ENCODE assay signal across 8 mouse cellular contexts in the genomic region with DNA sequence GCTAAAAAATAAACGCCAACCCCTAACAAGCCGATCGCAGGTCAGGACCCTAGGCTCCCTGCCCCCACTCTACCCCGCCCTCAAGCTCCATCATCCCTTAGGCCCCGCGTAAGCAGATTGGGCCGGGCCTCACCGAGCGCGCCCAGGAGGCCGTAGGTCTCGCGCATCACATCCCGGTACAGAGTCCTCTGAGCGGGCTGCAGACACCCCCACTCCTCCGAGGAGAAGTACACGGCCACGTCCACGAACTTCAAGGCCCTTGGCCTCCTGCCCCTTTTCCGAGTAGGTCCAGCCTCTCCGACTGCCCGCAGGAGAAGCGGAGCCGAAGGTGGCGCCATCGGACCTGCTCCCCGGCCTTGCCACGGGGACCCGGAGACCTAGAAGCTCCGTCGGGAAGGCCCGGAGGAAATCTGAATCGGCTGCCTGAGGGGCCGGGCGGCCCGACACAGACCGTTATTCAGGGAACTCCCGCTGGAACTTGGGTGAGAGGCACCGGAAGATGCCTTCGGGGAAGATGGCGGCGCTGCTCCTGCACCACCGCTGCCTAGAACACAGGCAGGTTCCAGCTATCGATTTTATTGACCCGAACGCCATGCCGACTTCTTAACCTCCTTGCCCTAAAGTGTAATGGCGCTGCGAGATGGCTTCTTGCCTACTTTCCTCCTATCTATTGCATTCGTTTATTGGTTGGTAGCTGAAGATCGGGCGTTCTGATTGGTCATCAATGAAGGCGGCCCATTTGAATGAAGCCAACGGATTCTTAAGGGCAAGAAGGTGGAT. TPM values are rescaled to one million over a fixed set of nuclear protein-coding genes. Genes with fewer than 3 reads are reported as not detected.
DNase-seq lines count a peak whose midpoint lies in the region; ATAC-seq and TF ChIP-seq lines count a peak whose summit lies in the region.

A gene (minus strand): TSS at position 638 of the 780 bp plus-strand sequence.

- intact Hi-C loops in gastrocnemius, adult 2 months (cut with DNase I) = loop anchor here (5.0 kb wide), 1 partner anchor 41 kb away; a partner anchor contains a TSS
- intact Hi-C loops in left cerebral cortex, adult 2 months (cut with DNase I) = loop anchor here (1.0 to 2.0 kb wide), 2 partner anchors 22 to 26 kb away; a partner anchor contains a TSS

- H3K4me1 ChIP-seq in hindbrain, postnatal 0 days (ENCODE audit: insufficient read depth, low read length) = peaks cover 19% of the 10 kb centered on the region

- TF ChIP-seq CTCF in gastrocnemius, adult 2 months (IDR thresholded peaks at IDR 0.05) = peak; percentile 21; the same call in 1 of the 2 replicates
- peak; percentile 11 for TF ChIP-seq CTCF in hindbrain, postnatal 0 days (IDR thresholded peaks at IDR 0.05; ENCODE audit: low read depth)
- TF ChIP-seq CTCF in left cerebral cortex, adult 2 months (IDR thresholded peaks at IDR 0.05) = no peak; the same call in 1 of the 2 replicates

- peak within 1 kb of the TSS; percentile 92 for H3K27ac ChIP-seq in gastrocnemius, adult 2 months
- peak within 1 kb of the TSS; percentile 92 for H3K27ac ChIP-seq in hindbrain, postnatal 0 days
- H3K27ac ChIP-seq in left cerebral cortex, adult 2 months = peak within 1 kb of the TSS; percentile 93

- WGBS in hindbrain, postnatal 0 days = under 1% methylated on average over 54 of the region's 54 CpGs

- DNase-seq in ZHBTc4 (ENCODE audit: low read depth, low spot score) = peak; percentile 97
- peak; percentile 94 for DNase-seq in gastrocnemius, adult 2 months
- DNase-seq in hindbrain, postnatal 0 days (ENCODE audit: low spot score) = peak; percentile 98
- peak; percentile 90 to 91 for DNase-seq in left cerebral cortex, adult 2 months (ENCODE audit: extremely low spot score in 1 of 2, low spot score in 2 of 2)
- DNase-seq in right cerebral cortex, adult 2 months (ENCODE audit: low spot score in 2 of 2) = peak; percentile 97 to 99
- peak; percentile 93 for DNase-seq in urinary bladder, postnatal 14 days (ENCODE audit: low spot score)

- H3K27me3 ChIP-seq in hindbrain, postnatal 0 days (ENCODE audit: insufficient read depth, low read length) = no peaks in the 10 kb centered on the region

- peak within 1 kb of the TSS; percentile 83 for H3K9ac ChIP-seq in hindbrain, postnatal 0 days (replicated peaks; ENCODE audit: low read length)

- peak within 1 kb of the TSS; percentile 92 for H3K4me2 ChIP-seq in hindbrain, postnatal 0 days (ENCODE audit: low read depth, low read length)

- ATAC-seq in common myeloid progenitor, adult 5-6 weeks (replicated peaks; ENCODE audit: low read depth, poor library complexity, severe bottlenecking) = peak; percentile 97
- peak; percentile 94 for ATAC-seq in hindbrain, postnatal 0 days
- ATAC-seq in megakaryocyte, adult 5-6 weeks (ENCODE audit: poor library complexity, severe bottlenecking) = peak; percentile 96

- peaks cover 15% of the 10 kb centered on the region; the same call in 1 of the 2 replicates for H3K36me3 ChIP-seq in hindbrain, postnatal 0 days (ENCODE audit: insufficient read depth, low read length)

- H3K4me3 ChIP-seq in gastrocnemius, adult 2 months = peak within 1 kb of the TSS; percentile 84
- peak within 1 kb of the TSS; percentile 77 for H3K4me3 ChIP-seq in hindbrain, postnatal 0 days (ENCODE audit: low read length)
- peak within 1 kb of the TSS; percentile 73 for H3K4me3 ChIP-seq in left cerebral cortex, adult 2 months

- no peaks in the 10 kb centered on the region for H3K9me3 ChIP-seq in hindbrain, postnatal 0 days (ENCODE audit: low read length)

RNA-seq across cellular contexts. Expression of the gene that starts here (rescaled TPM):
- 3.1 and 4.8 TPM in 2 replicates for total RNA-seq in common myeloid progenitor, adult 5-6 weeks (2017)
- 1 to 10 TPM in 1 of 2 experiments, under 1 TPM in 1; 0.71 to 1.3 TPM for total RNA-seq in gastrocnemius, adult 2 months (2021)
- 8.6 and 9.4 TPM in 2 replicates for total RNA-seq in hindbrain, postnatal 0 days (2014; rRNA removed)
- polyA plus RNA-seq in hindbrain, postnatal 0 days (2015; fragmentation: Nextera tagmentation; extraction: Ambion mirVana) = 7.7 and 7.9 TPM in 2 replicates
- total RNA-seq in left cerebral cortex, adult 2 months (2021) = 1 to 10 TPM; 5.5 to 6.7 TPM
- total RNA-seq in megakaryocyte, adult 5-6 weeks (2015) = 1.2 and 1.6 TPM in 2 replicates
- total RNA-seq in megakaryocyte, adult 5-6 weeks (2017) = 1.4 and 1.8 TPM in 2 replicates

Comparison
In these comparisons a context has a peak if more than half of its experiments do, and no peak if none do; other contexts are left out.
1. Peak in every context shown above with its lines: DNase-seq, ATAC-seq, H3K4me3 ChIP-seq and H3K27ac ChIP-seq.